Mouse (Mus musculus): ENCODE results near the gene Adamts9.

Gene Adamts9

DNA sequence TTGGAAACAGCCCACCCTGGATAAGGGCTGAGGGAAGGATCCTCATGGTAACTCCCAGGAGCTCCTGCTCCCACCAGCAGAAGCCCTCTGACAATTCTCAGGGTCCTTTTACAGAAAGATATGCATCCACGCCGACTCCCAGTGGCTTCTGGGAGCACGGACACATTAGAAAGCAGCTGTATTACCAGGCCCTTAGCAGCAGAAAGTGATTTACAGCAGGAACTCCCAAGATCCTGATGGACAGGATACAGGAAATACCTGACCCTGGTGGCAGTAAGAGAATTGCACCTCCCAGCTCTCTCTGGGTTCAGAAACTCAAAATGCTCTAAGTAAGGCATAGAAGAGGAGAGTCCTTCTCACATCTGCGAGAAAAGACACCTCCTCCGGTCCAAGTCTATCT, 15.0 kb downstream of the Adamts9 start:
- DNase-seq (ENCODE audit: low spot score in 2 of 2): no peak

GRCm38 (mm10) chr6:92924536-92924935, 18.8 kb downstream of the Adamts9 start:
- no peak for DNase-seq (ENCODE audit: low spot score in 2 of 2)

DNA sequence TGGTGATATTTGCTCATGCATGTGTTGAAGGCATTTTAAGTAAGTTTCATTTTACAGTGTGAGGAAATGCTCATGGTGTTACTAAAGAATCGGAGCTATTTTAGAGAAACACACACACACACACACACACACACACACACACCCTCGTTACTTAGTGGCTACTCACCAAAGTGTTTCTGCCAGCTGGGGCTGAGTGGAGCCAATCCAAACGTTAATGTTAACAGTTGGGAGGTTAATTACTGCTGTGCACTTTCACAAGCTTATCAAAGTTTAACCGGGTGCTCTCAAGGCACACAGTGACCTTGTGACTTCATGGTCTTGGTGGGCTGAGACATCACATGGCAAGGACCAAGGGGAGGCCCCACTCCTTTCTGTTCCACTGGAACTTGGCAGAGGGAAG, 21.4 kb downstream of the Adamts9 start:
- DNase-seq (ENCODE audit: low spot score in 2 of 2): no peak

DNA sequence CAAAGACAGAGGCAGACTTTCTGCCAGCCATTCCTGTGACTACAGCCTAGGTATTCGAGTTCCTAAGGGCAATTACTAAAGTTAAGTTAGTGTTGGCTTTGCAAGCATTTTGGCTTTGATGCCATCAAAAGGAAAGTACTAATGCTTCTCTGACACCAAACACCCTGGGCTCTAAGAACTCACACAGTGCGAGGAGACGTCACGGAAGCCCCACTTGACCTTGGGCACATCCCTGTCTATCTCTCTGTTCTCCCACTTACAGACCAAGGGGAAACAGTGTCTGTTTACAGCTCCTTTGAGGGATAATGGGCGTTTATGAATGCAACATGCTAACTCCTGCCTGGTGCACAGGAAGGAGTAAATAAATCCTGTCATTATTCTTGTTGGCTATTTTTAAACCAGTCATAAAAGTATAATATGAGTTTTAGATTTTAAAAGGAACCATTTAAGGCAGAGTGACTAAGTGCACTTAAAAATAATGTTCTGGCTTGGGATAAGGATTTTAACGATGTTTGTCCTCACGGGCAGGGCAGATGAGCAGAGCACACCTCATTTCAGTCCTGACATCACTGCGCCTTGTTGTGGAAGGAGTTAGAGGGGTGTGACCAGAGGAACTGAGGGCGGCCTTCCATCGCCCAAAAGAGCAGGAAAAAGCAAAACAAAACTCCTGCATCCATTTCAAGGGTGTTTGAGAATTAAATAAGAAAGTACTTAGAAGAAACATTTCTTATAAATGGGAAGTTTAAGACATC, 22.2 kb downstream of the Adamts9 start:
- DNase-seq (ENCODE audit: low spot score in 2 of 2): no peak

DNA sequence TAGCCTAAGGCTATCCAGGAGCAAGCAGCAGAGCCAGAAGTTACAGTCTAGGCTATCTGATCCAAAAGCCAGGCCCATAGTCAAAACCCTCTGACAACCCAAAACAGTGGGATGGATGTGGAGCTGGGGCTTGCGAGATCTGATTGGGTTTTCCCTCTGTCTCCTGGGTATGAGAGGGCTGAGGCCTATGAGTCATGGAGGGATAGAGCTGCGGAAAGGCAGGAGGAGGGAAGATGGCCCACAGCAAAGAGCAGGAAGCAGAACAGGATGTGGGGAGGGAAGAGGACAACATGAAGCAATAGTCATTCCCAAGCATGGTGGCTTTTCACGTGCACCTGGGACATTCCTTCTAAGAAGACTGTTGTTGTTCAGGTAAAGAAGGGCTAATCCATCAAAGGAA, 32.7 kb downstream of the Adamts9 start:
- no peak for DNase-seq (ENCODE audit: low spot score in 2 of 2)

DNA sequence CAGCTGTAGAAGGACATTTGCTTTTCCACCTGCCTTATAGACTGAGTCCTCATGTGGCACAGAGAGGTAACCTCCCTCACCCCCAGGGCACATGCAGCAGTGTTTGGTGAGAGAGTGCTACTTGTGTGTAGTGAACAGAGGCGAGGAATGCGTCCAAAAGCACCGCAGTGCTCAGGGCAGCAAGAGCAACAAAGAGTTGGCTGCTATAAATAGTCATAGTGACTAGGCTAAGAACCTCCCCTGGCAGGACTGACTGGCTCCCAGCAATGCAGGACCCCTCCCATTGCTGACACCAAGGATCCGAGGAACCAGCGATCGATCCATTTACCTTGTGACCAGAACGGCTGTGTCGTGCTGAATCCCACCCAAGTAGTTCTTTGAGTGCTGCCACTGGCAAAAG, 33.9 kb downstream of the Adamts9 start:
- no peak for DNase-seq (ENCODE audit: low spot score in 2 of 2)

DNA sequence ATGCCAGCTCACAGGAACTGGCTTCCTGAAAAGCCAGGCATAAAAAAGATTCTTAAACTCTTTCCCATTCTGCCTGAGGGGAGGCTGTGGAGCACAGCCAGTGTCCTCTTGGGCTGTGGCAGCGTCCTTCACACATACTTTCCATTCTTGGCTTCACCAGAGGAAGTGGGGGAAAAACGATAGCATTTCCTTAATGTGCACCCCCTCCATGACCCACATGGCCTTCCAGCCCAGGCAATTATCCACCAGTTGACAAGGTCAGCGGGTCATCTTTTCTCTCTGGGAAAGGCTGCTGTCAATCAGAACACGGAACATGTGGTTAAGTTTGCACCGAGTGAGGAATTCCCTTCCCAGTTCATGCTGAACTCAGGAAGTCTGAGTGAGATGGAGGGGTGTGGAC, 37.4 kb downstream of the Adamts9 start:
- no peak for DNase-seq (ENCODE audit: low spot score in 2 of 2)

- DNase-seq (ENCODE audit: low spot score in 2 of 2): no peak
These were observed 38.8 kb downstream of the Adamts9 start for GRCm38 (mm10) chr6:92904491-92904890.

- no peak for DNase-seq (ENCODE audit: low spot score in 2 of 2)
These were observed 39.3 kb downstream of the Adamts9 start for GRCm38 (mm10) chr6:92904037-92904436.

- no peak for DNase-seq (ENCODE audit: low spot score in 2 of 2)
These were observed 51.8 kb downstream of the Adamts9 start for GRCm38 (mm10) chr6:92891535-92891934.

DNA sequence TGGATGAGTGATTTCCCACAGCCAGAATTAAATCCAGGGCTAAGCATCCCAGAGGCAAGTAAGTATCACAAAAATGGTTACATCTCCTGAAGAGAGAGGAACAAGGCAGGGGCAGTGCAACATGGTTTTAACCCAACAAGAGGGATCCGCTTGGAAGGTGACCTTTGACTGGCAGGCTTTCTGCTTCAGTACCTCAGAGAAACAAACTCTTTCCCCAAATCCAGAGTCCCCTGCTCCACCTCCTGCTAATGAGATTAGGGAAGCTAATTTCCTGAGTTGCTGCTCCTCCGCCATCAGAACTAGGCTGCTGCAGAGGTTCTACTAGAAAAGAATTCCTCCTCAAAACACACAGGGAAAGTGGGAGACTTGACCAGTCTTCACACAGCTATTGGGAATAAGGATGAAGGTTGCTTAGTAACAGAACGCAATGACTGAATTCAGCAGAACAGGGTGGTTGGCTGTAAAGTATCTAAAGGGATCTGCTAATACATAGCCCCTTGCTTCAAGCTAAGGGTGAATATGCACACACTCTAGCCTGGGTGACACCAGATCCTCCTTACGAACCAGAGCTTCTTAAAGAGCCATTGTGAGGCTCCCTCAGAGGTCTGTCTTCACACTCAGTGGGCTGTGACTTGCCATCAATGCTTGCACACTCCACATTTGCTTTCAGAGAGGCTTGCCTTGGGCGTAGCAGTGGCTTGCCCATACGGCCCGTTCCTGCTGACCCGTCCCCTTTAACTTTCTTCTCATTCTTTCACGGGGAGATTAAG, 60.0 kb downstream of the Adamts9 start:
- DNase-seq (ENCODE audit: low spot score in 2 of 2): no peak

DNA sequence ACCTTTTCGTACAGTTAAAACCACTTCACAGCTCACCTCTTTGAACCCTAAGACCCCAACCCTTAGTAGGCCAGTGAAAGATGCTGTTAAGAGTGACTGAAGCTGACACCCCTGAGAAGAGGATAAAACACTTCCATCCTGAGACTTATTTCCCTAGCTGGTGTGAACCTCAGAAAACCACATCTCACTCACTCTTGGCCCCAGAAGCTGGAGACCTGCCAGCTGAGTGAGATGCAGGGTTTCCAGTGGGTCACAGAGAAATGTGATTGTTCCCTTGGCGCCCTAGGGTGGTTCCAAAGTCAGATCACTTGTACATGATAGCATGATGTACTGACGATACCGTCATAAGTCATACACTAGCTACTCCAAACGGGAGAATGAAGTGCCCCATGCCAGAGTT, 60.8 kb downstream of the Adamts9 start:
- no peak for DNase-seq (ENCODE audit: low spot score in 2 of 2)

GRCm38 (mm10) chr6:92879700-92880265, 63.5 kb downstream of the Adamts9 start:
- no peak for DNase-seq (ENCODE audit: low spot score in 2 of 2)

GRCm38 (mm10) chr6:92878771-92879170, 64.5 kb downstream of the Adamts9 start:
- no peak for DNase-seq (ENCODE audit: low spot score in 2 of 2)

- no peak for DNase-seq (ENCODE audit: low spot score in 2 of 2)
These were observed 66.1 kb downstream of the Adamts9 start for GRCm38 (mm10) chr6:92877236-92877635.

- DNase-seq (ENCODE audit: low spot score in 2 of 2): no peak
These were observed 67.2 kb downstream of the Adamts9 start for GRCm38 (mm10) chr6:92876121-92876520.

- no peak for DNase-seq (ENCODE audit: low spot score in 2 of 2)
These were observed 68.0 kb downstream of the Adamts9 start for GRCm38 (mm10) chr6:92875340-92875739.

- DNase-seq (ENCODE audit: low spot score in 2 of 2): no peak
These were observed 68.4 kb downstream of the Adamts9 start for GRCm38 (mm10) chr6:92874854-92875253.

DNA sequence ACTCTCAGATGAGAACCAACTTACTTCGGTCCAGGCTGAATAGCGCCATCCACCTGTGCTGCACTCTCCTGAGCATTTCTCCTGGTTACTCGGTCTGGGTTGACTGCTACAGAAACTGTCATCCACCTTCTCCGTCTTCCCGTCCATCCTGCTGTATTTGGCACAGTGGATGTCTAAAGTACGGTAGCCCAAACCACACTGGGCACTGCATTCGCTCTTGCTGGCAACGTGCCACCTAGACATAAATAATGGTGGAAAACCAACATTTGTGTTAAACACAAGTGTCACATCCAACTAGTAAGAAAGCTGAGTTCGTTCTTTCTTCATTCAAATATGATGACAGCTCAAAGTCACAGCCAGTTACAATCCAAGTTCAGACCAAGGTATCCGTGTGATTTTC, 70.5 kb downstream of the Adamts9 start:
- DNase-seq (ENCODE audit: low spot score in 2 of 2): no peak

GRCm38 (mm10) chr6:92871813-92872212, 71.5 kb downstream of the Adamts9 start:
- DNase-seq (ENCODE audit: low spot score in 2 of 2): no peak

DNA sequence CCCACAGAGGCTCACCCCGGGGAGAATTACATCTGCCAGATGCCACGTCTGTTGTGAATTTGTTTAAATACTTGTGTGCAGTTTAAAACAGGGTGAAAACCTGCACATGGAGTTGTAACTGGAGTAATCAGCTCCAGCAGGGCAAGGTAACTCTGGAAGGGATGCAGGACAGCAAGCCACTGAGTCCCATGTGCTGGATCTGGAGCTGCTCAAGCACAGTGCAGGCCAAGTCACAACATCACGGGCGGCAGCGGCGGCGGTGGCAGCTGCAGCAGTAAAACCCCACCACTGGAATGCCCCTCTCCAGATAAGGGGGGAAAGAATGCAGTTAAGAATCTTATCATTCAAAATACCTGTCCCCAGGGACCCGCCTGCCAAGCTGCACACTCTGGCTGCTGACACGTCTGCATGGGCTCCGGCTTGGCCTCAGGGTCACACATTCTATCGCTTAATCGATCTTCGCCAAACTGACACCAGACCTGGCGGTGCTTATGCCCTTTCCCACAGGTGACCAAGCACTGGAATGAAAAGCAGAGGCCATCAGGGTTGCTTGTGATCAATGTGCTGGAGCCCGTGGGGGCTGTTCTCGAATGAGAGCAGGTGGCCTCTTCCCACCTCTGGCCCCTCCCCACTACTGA, 73.6 kb downstream of the Adamts9 start:
- no peak for DNase-seq (ENCODE audit: low spot score in 2 of 2)

GRCm38 (mm10) chr6:92869089-92869581, 74.2 kb downstream of the Adamts9 start, which contains the start of gene Gm15737:
Gene Gm15737, plus strand, starts transcription at chr6:92869357.
- no peak for DNase-seq (ENCODE audit: low spot score in 2 of 2)
